Mouse (Mus musculus): ENCODE measurements at regions not wholly inside any gene's neighbourhood (a gene's known extent, or its start where the extent isn't known, plus 50 kb on each side); places are given as distances from the start of the nearest gene placed in this dataset.

DNA sequence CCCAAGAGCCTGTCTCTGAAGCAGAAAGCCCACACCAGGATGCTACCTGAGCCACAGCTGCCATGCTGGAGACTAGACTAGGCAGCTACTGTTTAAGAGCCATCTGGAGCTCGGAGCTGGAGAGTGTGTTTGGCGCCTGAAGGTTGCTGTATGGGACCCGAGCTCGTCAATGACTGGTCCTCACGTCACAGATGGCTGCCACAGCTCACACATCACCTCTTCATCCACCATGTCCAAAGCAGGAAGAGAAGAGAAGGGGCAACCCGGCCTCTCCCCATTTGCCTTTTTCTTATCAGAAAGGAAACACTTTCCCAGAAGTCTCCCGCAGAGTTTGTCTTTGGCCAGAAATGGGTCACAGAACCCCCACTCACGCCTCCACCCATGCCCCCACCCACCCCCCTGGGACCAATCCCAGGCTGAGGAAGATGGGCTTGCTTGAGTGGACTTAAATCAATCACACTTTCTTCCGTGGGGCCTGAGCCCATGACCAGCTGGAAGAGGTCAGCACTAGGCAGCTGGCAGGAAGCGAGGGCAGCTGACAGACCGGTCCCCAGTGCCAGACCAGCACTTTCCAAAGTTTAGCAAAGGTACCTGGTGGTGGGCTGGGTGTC lies 53.5 kb upstream of the Ptpn1 start:
- TF ChIP-seq CTCF (IDR thresholded peaks at IDR 0.05; ENCODE audit: control insufficient read depth, insufficient read depth, insufficient read length) (no peak), USF1 (IDR thresholded peaks at IDR 0.05; ENCODE audit: low read depth) (no peak), MAX (IDR thresholded peaks at IDR 0.05) (no peak), CEBPB (IDR thresholded peaks at IDR 0.05; ENCODE audit: low read depth) (no peak)

Data from C2C12 (cell line).